Mouse (Mus musculus): ENCODE measurements around the gene Pcyt1a. TPM values are rescaled to one million over a fixed set of nuclear protein-coding genes. Genes with fewer than 3 reads are reported as not detected.

Gene Pcyt1a
- polyA plus RNA-seq, 1 experiment from 2014 or later = 48.7 TPM

DNA sequence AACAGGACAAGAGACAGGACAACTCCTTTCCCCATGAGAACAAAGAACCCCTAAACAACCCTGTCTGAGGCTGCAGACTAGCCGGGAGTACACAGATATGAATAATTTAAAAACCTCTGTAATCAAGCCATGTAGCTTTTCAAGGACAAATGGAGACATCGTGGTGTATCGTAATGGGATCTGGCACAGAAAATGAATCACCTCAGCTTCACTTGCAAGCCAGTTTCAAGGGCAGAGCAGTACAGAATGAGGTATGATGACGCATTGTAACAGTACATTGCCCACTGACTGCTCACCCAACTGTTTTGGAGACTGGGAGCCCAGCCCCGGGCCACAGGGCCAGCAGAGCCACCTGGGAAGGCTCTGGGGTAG is 93.5 kb downstream of the Pcyt1a start:
- H3K36me3 ChIP-seq (ENCODE audit: control insufficient read depth, insufficient read depth, low read length) = no peaks in the 10 kb centered on the region
- no peak overlapping the region for H3K4me3 ChIP-seq (ENCODE audit: control insufficient read depth in 1 of 2, insufficient read depth in 1 of 2, low read depth in 1 of 2, low read length in 2 of 2)
- 54% methylated on average over 5 of the region's 5 CpGs for WGBS
- no peaks in the 10 kb centered on the region for H3K27me3 ChIP-seq (ENCODE audit: control insufficient read depth, insufficient read depth, low read length)
- no peak for ATAC-seq (ENCODE audit: insufficient number of reproducible peaks, insufficient read depth, low FRiP score, low read depth)
- H3K9ac ChIP-seq (ENCODE audit: low read length) = peak overlapping the region; percentile 40
- peak overlapping the region; percentile 11 to 70 for H3K27ac ChIP-seq (replicated peaks in 1 of 2; ENCODE audit: control insufficient read depth in 1 of 2, insufficient read depth in 1 of 2, low read depth in 2 of 2, low read length in 2 of 2)
- H3K9me3 ChIP-seq (ENCODE audit: control insufficient read depth, low read length) = no peaks in the 10 kb centered on the region
- peaks cover 11 to 26% of the 10 kb centered on the region in 2 experiments for H3K4me1 ChIP-seq (ENCODE audit: control insufficient read depth in 2 of 2, insufficient read depth in 2 of 2, low read length in 2 of 2)
- H3K4me2 ChIP-seq (ENCODE audit: low read length) = no peak overlapping the region

Other genes with a start within 250 kb of the Pcyt1a start
- gene Fbxo45, start 183.8 kb upstream of the Pcyt1a start, polyA plus RNA-seq (2014; fragmentation: Nextera tagmentation; extraction: Ambion mirVana) = 12.9 and 13.0 TPM in 2 replicates
- gene Wdr53, start 183.7 kb upstream of the Pcyt1a start, polyA plus RNA-seq (2014; fragmentation: Nextera tagmentation; extraction: Ambion mirVana) = 10.9 and 11.5 TPM in 2 replicates
- gene Smco1, start 159.5 kb upstream of the Pcyt1a start, polyA plus RNA-seq (2014; fragmentation: Nextera tagmentation; extraction: Ambion mirVana) = 0.14 TPM in 1 of 2 replicates, not detected in the other
- 18.1 and 18.8 TPM in 2 replicates for gene Rnf168, start 153.5 kb upstream of the Pcyt1a start, polyA plus RNA-seq (2014; fragmentation: Nextera tagmentation; extraction: Ambion mirVana)
- gene Ubxn7, start 98.7 kb upstream of the Pcyt1a start, polyA plus RNA-seq (2014; fragmentation: Nextera tagmentation; extraction: Ambion mirVana) = 19.4 and 21.8 TPM in 2 replicates
- gene Tm4sf19, start 30.4 kb upstream of the Pcyt1a start, polyA plus RNA-seq (2014; fragmentation: Nextera tagmentation; extraction: Ambion mirVana) = 0.16 TPM in 1 of 2 replicates, not detected in the other
- 26.9 and 29.3 TPM in 2 replicates for gene Tctex1d2, start 11.2 kb upstream of the Pcyt1a start, polyA plus RNA-seq (2014; fragmentation: Nextera tagmentation; extraction: Ambion mirVana)
- gene Slc51a, start 57.0 kb downstream of the Pcyt1a start, polyA plus RNA-seq (2014; fragmentation: Nextera tagmentation; extraction: Ambion mirVana) = 1.1 and 1.4 TPM in 2 replicates
- gene Zdhhc19, start 65.3 kb downstream of the Pcyt1a start, polyA plus RNA-seq (2014; fragmentation: Nextera tagmentation; extraction: Ambion mirVana) = not detected in 2 replicates
- gene Tfrc, start 178.0 kb downstream of the Pcyt1a start, polyA plus RNA-seq (2014; fragmentation: Nextera tagmentation; extraction: Ambion mirVana) = 48.6 and 57.2 TPM in 2 replicates
- 6.7 and 7.3 TPM in 2 replicates for gene Tnk2, start 213.0 kb downstream of the Pcyt1a start, polyA plus RNA-seq (2014; fragmentation: Nextera tagmentation; extraction: Ambion mirVana)